Mouse (Mus musculus) lung, embryonic 14.5 days (tissue): ENCODE data around the gene Zranb1. TPM values are rescaled to one million over a fixed set of nuclear protein-coding genes. Genes with fewer than 3 reads are reported as not detected.

Source experiments
- ATAC-seq: fragments of 200-750 bp; cut with Nextera tagmentation; 2 replicates; pipeline ENCODE4 v1.8.0; 2017; ENCODE audit warnings: mild to moderate bottlenecking, moderate TSS enrichment, moderate library complexity; ENCODE audit not compliant: insufficient read depth
- DNase-seq: peaks from one replicate; pipeline ENCODE4 v3.0.0-alpha.2; 2015
- H3K27ac ChIP-seq: fragments of 300-500 bp; sonication (generic); 2 replicates; pipeline ENCODE4 v1.5.1; 2014; ENCODE audit warnings: low read depth, mild to moderate bottlenecking, moderate library complexity
- H3K27me3 ChIP-seq: fragments of 300-500 bp; sonication (generic); 2 replicates; pipeline ENCODE4 v1.6.1; 2014; ENCODE audit warnings: low read length, control low read depth; ENCODE audit not compliant: insufficient read depth
- H3K36me3 ChIP-seq: fragments of 300-500 bp; sonication (generic); 2 replicates; pipeline ENCODE4 v1.6.1; 2014; ENCODE audit warnings: control low read depth; ENCODE audit not compliant: insufficient read depth
- H3K4me1 ChIP-seq: fragments of 300-500 bp; sonication (generic); 2 replicates; pipeline ENCODE4 v1.6.1; 2014; ENCODE audit warnings: antibody characterized with exemption, control low read depth; ENCODE audit not compliant: insufficient read depth
- H3K4me2 ChIP-seq: fragments of 300-500 bp; sonication (generic); 2 replicates; pipeline ENCODE4 v1.6.1; 2014; ENCODE audit warnings: mild to moderate bottlenecking
- H3K4me3 ChIP-seq: fragments of 300-500 bp; sonication (generic); 2 replicates; pipeline ENCODE4 v1.5.1; 2014; ENCODE audit warnings: low read depth, low read length
- H3K9ac ChIP-seq: fragments of 300-500 bp; sonication (generic); 2 replicates; pipeline ENCODE4 v1.6.1; 2014
- H3K9me3 ChIP-seq: fragments of 300-500 bp; sonication (generic); 2 replicates; pipeline ENCODE4 v1.6.1; 2016; ENCODE audit warnings: low read depth, low read length, control low read depth
- CTCF ChIP-seq: IDR thresholded peaks from 2 replicates; pipeline ENCODE4 v1.5.1; 2016; ENCODE audit warnings: antibody characterized with exemption, low read depth
- WGBS: fragments of 180-500 bp; shearing (Covaris S2); extraction: QIAGEN DNeasy Blood & Tissue Kit; methylation state at CpG from one replicate; pipeline ENCODE4 v1.1.7; 2014; 5-methylcytosine and 5-hydroxymethylcytosine counted together
- polyA plus RNA-seq: library from polyadenylated mRNA; unstranded; fragments of >200 nt; fragmentation: Nextera tagmentation; extraction: Ambion mirVana; gene quantifications from 2 replicates; pipeline ENCODE4 v1.2.1, GENCODE M21; 2014

Zranb1 gene
- polyA plus RNA-seq, 1 experiment from 2014 or later, result 15.5 TPM

DNA sequence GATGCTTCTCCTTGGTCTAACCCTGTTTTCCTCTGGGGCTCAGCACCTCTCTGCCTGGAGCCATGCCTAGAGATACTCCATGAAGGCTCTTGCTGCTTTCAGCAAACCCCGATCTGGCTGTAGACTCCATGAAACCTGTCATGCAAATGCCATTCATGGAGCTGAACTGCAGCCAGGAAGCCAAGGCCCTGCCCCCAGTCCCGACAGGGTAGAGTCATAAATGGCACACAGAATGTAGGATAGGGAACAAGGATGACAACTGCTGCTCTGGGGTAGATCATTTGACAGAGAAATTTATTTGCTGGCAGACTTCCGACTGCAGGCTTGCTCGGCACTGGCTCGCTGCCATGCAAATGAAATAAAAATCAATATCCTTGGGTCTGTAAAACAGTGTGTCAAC lies 80.2 kb downstream of the Zranb1 start:
- H3K4me1 ChIP-seq, result peaks cover 19% of the 10 kb centered on the region; the same call in 1 of the 2 replicates
- peak; percentile 70 for DNase-seq
- no peak for TF ChIP-seq CTCF
- no peak overlapping the region for H3K4me3 ChIP-seq
- H3K9ac ChIP-seq, result no peak overlapping the region
- H3K27ac ChIP-seq, result peak overlapping the region; percentile 33
- ATAC-seq, result peak; percentile 35; the same call in 1 of the 2 replicates
- H3K27me3 ChIP-seq, result no peaks in the 10 kb centered on the region
- 21% methylated on average over 5 of the region's 5 CpGs for WGBS
- H3K36me3 ChIP-seq, result peaks cover 29% of the 10 kb centered on the region
- H3K4me2 ChIP-seq, result no peak overlapping the region
- no peaks in the 10 kb centered on the region for H3K9me3 ChIP-seq

DNA sequence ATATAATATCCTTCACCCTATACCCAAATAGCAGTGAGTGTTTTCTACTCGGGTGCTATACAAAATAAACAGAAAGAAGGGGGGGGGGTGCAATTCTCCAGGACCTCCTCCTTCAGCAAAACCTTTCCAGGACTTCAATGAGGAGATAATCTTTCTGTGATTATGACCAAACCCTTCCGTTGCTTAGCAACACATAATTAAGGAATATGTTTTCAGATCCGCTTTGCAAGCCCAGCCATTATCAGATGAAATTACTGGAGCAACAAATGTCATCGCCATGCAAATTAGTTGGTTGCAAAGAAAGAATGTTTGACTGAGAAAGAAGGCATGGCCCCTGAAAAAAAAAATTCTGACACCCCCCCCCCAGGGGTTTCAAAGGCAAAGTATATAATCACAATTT lies 80.7 kb downstream of the Zranb1 start:
- Histone ChIP-seq H3K4me3 (no peak overlapping the region), H3K36me3 (peaks cover 29% of the 10 kb centered on the region), H3K4me2 (no peak overlapping the region), H3K27me3 (no peaks in the 10 kb centered on the region), H3K9me3 (no peaks in the 10 kb centered on the region), H3K9ac (no peak overlapping the region), H3K4me1 (peaks cover 19% of the 10 kb centered on the region; the same call in 1 of the 2 replicates), H3K27ac (no peak overlapping the region)
- TF ChIP-seq CTCF, result no peak
- WGBS, result 34% methylated on average over 4 of the region's 4 CpGs
- peak; percentile 66 for DNase-seq
- ATAC-seq, result no peak

DNA sequence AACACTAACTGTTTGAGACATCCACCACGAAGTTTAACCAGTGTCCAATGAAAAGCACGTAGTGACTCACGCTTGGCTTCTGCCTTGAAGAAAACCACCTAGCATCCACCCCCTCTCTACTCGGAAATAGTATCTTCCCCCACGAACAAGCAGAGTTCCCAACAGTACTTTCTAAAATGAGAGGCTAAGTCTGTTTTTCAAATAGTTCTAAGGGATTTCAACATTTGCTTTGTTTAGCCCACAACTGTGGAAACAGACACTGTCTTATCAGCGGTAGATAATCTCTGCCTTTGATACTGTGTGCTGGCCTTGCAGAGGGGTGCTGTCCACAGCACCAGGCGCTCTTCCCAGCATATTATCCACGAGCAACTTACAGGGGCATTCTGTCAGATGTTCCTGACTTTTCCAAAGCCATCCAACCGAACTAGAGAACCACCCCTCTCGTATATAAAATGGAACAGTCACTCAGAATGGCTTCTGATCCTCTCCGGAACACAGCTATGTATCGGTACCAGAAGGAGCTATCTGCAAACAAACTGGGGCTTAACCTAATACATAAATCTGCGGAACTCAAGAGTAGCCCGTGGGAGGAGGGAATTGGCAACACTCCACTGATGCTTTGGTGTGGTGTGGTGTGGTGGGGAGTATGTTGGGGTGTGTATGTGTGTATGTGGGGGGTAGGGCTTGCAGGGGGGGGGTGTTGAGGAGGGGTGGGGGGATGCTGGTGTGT lies 81.9 kb downstream of the Zranb1 start:
- H3K27me3 ChIP-seq, result no peaks in the 10 kb centered on the region

DNA sequence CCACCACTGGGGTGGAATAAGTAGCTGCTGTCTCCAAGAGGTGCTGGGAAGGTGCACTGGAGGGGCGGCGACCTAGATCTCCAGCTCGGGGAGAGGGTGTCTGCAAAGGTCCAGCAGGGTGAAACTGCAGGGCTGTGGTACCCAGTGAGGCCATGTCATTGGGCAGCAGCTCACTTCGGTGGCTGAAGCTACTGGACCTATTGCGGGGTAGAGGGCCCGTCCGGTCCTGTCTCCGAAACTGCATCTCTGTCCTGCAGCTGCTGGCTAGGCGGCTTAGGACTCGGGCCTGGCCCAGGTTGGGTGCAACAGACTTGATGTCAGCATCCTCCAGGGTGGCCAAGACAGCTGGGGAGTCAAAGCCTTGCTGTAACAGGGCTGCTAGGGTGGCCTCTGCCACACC lies 83.0 kb downstream of the Zranb1 start:
- Histone ChIP-seq H3K27ac (no peak overlapping the region), H3K36me3 (peaks cover 26% of the 10 kb centered on the region), H3K4me3 (no peak overlapping the region), H3K9me3 (no peaks in the 10 kb centered on the region), H3K4me2 (no peak overlapping the region), H3K9ac (no peak overlapping the region), H3K4me1 (peaks cover 19% of the 10 kb centered on the region; the same call in 1 of the 2 replicates), H3K27me3 (no peaks in the 10 kb centered on the region)
- ATAC-seq (no peak), DNase-seq (no peak)
- 90% methylated on average over 10 of the region's 10 CpGs for WGBS
- TF ChIP-seq CTCF, result no peak

More for the DNA sequence above, 81.9 kb downstream of the Zranb1 start:
- Histone ChIP-seq H3K27ac (peak overlapping the region; percentile 20; the same call in 1 of the 2 replicates), H3K9ac (no peak overlapping the region), H3K4me3 (no peak overlapping the region), H3K4me2 (no peak overlapping the region), H3K4me1 (peaks cover 19% of the 10 kb centered on the region; the same call in 1 of the 2 replicates), H3K9me3 (no peaks in the 10 kb centered on the region), H3K36me3 (peaks cover 26% of the 10 kb centered on the region)
- DNase-seq, result peak; percentile 45
- 39% methylated on average over 14 of the region's 14 CpGs for WGBS
- no peak for TF ChIP-seq CTCF
- ATAC-seq, result no peak

DNA sequence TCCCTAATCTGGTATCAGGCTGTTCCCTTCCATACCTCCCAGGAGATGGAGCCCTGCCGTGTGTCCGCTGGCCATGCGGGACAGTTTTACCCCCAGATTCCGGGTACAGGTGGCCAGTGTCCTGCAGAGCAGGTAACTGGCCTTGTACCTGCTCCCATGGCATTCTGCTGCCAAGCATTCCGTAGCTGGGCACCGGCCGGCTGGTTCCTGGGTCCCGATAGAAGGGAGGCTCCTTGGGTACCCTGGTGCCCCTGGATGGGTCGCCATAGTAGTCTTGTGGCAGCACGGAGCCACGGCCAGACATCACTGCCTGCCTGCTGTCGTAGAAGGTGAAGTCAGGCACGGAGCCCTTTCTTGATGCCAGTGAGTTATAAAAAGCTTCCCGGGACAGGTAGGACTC lies 83.7 kb downstream of the Zranb1 start:
- H3K4me3 ChIP-seq, result no peak overlapping the region
- H3K27me3 ChIP-seq, result no peaks in the 10 kb centered on the region
- no peak for ATAC-seq
- DNase-seq, result no peak
- no peak for TF ChIP-seq CTCF
- H3K9me3 ChIP-seq, result no peaks in the 10 kb centered on the region
- no peak overlapping the region for H3K9ac ChIP-seq
- no peak overlapping the region for H3K4me2 ChIP-seq
- H3K4me1 ChIP-seq, result peaks cover 19% of the 10 kb centered on the region; the same call in 1 of the 2 replicates
- 93% methylated on average over 14 of the region's 14 CpGs for WGBS
- H3K27ac ChIP-seq, result peak overlapping the region; percentile 24; the same call in 1 of the 2 replicates
- peaks cover 26% of the 10 kb centered on the region for H3K36me3 ChIP-seq

DNA sequence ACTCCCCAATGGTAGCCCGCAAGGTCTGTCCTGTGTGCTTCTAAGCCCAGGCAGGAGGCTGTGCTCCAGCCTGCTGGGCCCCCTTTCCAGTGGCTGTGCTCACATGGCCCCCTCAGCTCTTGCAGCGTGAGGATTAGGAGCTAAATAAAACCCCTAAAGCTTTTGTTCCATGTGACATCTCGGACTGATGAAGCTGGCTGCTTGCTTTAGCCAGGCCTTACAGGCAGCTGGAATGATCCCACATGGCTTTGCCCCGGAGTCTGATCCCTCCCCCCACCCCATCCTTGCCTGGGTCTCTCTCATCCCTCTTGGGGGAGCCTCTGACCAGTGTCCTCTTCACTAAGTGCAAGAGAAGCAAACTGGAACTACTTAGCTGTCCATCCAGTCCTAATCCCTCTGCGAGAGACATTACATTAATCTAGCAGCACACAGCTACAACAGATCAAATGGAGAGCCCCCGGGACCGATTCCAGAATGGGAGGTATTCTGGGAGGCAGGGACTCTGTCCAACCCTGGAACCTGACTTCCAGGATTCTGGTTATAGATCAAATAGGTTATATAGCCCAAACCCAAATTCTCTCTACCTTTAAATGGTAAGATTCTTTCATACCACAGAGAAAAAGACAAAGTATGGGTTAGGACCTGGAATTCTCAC lies 84.6 kb downstream of the Zranb1 start:
- 44% methylated on average over 7 of the region's 7 CpGs for WGBS
- no peaks in the 10 kb centered on the region for H3K27me3 ChIP-seq
- no peaks in the 10 kb centered on the region for H3K9me3 ChIP-seq
- DNase-seq (peak; percentile 46), ATAC-seq (no peak)
- no peak overlapping the region for H3K9ac ChIP-seq
- no peak overlapping the region for H3K4me2 ChIP-seq
- H3K27ac ChIP-seq, result peak overlapping the region; percentile 16; the same call in 1 of the 2 replicates
- H3K4me3 ChIP-seq, result no peak overlapping the region
- no peak for TF ChIP-seq CTCF
- peaks cover 22% of the 10 kb centered on the region; the same call in 1 of the 2 replicates for H3K4me1 ChIP-seq
- peaks cover 18% of the 10 kb centered on the region for H3K36me3 ChIP-seq

DNA sequence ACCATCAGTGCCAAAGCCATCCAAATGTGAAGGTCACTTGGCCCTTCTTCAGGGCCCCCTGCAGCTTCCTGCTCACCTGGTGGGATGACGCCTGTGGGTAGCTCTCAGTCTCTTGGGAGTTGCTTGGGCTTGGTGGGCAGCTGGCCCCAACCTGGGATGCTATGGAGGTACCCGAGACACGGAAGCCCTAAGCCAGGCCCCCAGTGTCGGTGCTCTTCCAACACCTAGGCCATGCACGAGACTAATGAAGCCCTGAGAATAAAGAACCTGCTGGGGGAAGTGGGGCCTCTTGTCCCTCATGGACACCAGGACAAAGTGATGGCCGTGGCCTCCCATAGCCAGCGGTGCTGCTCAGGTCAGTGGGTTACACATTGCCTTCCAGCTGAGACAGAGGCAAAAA lies 88.0 kb downstream of the Zranb1 start:
- H3K9me3 ChIP-seq, result no peaks in the 10 kb centered on the region
- TF ChIP-seq CTCF, result no peak
- no peak overlapping the region for H3K4me2 ChIP-seq
- DNase-seq (no peak), ATAC-seq (no peak)
- H3K9ac ChIP-seq, result no peak overlapping the region
- WGBS, result 77% methylated on average over 7 of the region's 7 CpGs
- no peak overlapping the region for H3K4me3 ChIP-seq
- peaks cover 14% of the 10 kb centered on the region for H3K36me3 ChIP-seq
- no peak overlapping the region for H3K27ac ChIP-seq
- H3K27me3 ChIP-seq, result no peaks in the 10 kb centered on the region
- H3K4me1 ChIP-seq, result 0 out of 2 replicates have a peak, but pooled peaks cover 6% of the 10 kb centered on the region
